Mouse (Mus musculus): Measurements from ENCODE around the gene Fam120b.

Gene Fam120b

DNA sequence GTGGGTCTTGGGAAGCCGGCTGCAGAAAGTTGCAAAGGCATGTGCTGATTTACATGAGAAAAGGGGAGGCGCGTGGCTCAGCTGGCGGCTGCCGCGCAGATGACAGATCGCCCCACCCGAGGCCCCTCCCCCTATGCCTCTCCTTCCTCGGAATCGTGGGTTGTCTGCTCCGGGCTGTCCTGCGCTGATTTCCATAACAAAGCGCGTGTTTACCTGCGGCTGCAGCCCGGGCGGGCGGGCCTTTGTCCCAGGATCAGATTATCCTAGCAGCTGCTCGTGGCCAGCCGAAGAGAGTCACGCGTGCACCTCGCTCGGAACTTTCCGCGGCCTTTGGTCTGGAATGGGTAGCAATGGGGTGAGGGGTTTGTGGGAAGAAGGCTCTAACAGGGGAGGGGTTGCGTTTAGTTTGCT, 15.4 kb upstream of the Fam120b start:
- DNase-seq = peak; percentile 84

GRCm38 (mm10) chr17:15381092-15381860, 14.7 kb upstream of the Fam120b start:
- peak; percentile 55 for DNase-seq

DNA sequence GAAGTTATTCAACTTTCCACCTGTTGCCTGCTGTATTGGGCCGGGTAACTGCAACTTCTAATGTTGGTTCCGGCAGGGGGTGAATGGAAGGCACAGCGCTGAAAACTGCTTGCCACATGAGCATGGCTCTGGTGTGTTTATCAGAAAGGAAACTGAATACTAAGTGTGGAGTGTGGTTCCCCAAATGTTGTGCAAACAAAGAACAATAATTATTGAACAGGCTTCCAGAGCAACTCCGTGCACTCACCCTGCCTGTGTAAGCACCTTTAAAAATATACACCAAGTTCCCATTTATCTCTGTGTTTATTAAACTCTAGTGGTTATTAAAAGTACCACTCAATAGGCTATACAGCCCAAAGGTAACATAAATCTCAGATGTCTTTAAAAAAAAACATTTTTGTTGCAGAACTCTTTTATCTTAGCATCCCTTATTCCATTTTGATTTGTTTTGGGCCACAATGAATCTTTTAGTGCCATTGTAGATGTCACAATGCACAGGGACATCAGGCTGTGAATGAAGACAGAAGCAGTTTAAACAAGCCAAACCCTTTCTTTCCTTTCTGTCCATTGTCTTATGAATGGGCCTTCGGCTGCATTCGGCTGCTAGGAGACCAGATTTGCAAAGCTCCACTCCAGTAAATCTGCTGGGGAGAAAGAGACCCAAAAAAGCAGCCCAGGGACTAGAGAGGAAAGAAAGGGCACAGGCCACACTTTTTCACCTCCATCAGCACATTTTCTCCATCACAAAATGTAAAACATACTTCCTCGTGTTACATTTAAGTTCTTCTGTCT, 13.9 kb upstream of the Fam120b start:
- no peak for DNase-seq

DNA sequence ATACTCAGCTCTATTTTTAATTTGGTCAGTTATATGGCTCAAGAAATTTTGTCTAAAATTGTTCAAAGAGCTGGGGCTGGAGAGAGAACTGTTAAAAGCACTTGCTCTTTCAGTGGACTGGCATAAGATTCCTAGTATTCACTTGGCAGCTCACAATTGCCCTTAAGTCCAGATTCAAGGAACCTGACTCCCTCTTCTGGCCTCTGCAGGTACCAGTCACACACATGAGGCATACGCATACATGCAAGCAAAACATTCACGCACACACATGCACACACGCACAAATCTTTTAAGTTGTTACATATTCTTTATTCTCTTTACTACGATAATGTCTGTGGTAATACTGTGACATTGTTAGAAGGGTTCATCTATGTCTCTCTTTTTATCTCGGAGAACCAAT, 12.6 kb upstream of the Fam120b start:
- DNase-seq = no peak

DNA sequence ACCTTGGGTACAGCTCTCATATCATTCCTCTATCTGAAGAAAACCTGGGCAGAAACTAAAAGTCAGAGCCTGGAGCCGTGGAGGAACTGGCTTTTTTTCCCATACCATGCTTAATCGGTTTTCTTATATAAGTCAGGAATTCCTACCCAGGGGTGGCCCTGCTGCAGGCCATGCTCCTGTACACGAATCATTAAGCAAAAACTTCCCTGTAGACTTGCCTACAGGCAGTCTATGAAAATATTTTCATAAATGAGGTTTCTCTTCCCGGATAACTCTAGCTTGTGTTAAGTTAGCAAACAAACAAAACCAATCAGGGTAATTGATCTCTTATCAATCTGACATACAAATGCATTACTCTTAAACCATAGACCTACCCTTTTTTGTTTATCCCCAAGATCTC, 7.1 kb upstream of the Fam120b start:
- DNase-seq = no peak

DNA sequence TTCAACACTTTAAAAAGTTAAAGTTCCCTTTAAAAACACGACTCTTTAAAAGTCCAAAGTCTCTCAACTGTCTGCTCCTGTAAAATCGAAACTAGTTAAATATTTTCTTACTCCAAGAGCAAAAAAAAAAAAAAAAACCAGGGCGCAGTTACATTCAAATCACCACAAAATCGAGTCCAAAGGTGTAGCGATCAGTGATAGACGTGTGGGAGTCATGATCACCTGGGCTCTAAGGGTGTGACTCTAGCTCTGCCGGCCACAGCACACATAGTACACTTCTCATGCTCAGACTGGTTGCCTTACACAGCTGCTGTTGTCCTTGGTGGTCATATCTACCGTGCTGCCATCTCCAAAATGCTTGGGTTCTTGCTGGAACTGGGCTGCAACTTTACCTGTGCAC, 6.6 kb upstream of the Fam120b start:
- no peak for DNase-seq

DNA sequence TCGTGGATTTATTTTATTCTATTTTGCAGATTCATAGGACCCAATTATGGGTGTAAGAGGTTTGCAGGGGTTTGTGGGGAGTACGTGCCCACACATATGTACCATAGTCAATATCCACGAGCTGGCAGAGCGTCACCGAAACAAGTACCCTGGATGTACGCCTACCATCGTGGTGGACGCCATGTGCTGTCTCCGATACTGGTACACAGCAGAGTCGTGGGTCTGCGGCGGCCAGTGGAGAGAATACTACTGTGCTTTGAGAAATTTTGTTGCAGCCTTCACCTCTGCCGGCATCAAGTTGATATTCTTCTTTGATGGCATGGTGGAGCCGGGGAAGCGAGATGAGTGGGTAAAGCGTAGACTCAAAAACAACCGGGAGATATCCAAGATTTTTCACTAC, 5.7 kb downstream of the Fam120b start:
- DNase-seq = no peak

GRCm38 (mm10) chr17:15406576-15406975, 10.6 kb downstream of the Fam120b start:
- DNase-seq = no peak

DNA sequence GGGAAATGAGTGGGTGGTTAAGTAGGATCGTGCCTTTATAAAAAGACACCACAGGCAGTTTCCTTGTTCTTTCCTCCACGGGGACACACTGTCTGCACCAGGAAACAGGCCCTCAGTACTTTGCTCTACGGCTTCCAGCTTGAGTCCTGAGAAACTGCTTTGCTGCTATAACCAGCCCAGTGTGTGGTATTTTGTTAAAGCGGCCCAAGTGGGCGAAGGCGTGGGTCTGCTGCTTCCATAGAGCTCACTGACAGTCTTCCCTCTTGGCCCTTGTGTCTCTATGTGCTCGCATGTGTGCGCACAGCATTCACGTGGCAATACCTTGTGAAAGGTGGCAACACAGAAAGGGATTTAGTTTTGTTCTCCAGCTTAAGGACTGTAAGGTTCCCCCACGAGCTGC, 13.3 kb downstream of the Fam120b start:
- no peak for DNase-seq

GRCm38 (mm10) chr17:15410861-15411260, 14.9 kb downstream of the Fam120b start:
- DNase-seq = no peak

DNA sequence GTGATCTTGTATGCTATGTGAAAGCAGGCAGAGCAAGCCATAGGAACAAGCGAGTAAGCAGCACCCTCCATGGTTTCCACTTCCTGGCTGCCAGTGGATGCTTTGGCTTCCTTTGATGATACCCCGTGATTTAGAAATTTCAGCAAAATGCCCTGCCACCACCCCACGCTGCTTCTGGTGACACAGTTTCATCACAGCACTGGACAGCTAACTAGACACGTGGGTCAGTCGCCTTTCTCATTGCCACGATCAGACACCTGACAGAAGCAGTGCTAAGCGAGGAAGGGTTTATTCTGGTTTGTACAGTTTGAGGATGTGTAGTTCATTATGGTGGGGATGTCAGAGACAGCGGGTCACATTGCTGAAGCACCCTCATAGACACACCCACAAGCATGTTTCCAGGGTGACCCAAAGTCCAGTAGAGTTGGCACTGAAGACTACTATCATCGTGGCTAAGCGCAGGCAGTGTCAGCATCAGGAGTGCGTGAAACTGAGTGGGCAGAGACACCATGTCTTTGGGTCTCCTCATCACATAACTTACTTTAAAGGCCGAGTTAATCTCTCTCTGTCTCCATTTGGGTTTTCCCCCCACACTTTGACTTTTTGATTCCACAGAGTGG, 20.7 kb downstream of the Fam120b start:
- DNase-seq = no peak

- no peak for DNase-seq
Observed at GRCm38 (mm10) chr17:15419534-15419933, 23.5 kb downstream of the Fam120b start.

- no peak for DNase-seq
Observed at GRCm38 (mm10) chr17:15420021-15420603, 24.1 kb downstream of the Fam120b start.

DNA sequence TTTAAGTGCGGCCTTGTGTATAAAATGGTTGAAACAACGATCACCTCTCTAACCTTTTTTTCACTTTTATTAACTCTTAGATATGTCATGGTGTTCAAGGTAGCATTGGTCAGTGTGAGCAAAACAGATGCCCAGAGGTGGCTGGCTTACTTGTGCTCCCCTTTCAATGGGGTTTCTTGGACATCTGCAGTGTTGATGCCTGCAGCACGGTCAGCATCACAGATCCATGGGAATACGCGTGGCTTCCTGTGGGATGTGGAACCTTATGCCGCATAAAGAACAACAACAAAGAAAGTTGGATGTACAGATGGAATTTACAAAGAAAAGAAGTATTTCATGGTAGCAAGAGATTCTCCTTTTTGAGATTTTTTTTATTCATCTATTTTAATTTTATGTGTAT, 25.4 kb downstream of the Fam120b start:
- DNase-seq = no peak

DNA sequence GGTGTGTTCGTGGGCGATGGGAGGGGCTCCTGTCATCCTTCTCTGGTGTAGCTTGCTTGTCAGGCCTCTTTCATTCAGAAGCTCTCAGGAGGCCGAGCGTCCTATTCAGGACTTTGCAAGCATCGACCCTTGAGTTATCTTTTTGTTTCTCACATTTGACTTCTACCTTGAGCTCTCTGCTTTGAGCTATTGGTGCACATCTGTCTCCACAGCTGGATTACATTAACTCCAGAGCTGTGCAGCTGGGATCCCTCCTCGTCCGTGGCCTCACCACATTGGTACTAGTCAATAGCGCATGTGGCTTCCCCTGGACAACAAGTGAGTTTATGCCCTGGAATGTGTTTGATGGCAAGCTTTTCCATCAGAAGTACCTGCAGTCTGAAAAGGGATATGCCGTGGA, 26.7 kb downstream of the Fam120b start:
- no peak for DNase-seq

DNA sequence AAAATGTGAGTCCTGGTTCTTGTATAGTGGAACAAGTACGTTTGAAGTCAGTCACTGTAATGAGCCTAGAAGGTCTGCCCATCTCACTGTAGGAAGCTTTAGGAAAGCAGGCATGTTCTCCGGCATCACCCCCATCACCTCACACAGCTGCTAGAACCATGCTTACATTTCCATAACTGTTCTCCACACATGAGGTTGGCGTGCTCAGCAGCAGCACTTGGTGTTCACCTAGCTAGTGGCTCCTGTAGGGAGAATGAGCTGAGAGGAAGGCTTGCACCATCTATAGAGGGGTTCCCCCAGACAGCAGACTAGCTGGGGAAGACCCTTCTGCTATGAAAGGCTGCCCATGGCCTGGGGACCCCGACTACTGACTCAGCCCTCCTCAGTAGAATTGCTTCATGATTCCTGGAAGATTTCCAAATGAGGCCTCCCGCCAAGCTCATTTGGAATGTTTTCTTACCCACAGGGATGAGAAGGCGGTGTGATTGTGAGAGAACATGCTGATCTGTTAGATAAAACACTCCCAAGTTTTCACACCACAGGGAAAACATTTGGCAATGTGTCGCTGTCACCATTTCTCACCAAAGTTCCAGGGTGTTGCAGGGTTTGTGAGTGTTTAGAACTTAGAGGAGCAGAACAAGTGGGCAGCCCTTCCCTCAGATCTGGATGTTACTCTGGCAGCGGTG, 27.2 kb downstream of the Fam120b start:
- DNase-seq = no peak

- no peak for DNase-seq
Observed at GRCm38 (mm10) chr17:15425931-15426330, 29.9 kb downstream of the Fam120b start.

DNA sequence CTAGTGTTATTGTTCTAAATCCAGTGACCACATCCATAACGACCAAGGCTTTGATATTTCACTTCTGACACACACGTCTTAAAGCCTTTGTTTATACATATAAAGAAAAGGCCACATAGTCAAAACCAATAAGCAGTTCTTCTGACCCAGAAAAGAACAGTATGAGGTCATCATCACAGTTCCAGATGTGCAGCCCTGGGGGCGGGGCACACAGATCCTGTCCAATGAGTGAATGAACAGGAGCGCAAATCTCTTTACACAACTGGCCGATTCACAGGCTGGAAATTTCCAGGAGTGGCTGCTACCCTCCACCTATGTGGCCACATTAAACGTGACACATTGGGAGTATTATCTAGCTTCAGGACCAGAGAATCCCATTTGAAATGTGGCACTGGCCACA, 33.4 kb downstream of the Fam120b start:
- DNase-seq = no peak

GRCm38 (mm10) chr17:15429937-15430336, 33.9 kb downstream of the Fam120b start:
- DNase-seq = no peak

- no peak for DNase-seq
Observed at GRCm38 (mm10) chr17:15431021-15431514, 35.1 kb downstream of the Fam120b start.

- no peak for DNase-seq
Observed at GRCm38 (mm10) chr17:15431551-15431950, 35.5 kb downstream of the Fam120b start.

DNA sequence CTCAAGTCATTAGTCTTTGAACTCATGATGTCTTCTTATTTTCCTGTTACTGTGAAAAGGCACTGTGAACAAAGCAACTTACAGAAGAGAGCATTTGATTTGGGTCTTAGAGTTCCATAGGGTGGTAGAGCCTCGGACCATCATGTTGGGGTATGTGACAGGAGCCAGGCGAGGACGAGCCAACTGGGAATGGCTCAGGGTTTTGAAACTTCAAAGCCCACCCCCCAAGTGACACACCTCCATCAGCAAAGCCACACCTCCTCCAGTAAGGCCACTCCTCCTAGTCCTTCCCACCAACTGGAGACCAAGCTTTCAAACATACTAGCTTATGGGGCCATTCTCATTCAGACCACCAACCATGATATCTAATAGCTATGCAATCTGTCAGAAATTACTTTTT, 36.0 kb downstream of the Fam120b start:
- DNase-seq = no peak

DNA sequence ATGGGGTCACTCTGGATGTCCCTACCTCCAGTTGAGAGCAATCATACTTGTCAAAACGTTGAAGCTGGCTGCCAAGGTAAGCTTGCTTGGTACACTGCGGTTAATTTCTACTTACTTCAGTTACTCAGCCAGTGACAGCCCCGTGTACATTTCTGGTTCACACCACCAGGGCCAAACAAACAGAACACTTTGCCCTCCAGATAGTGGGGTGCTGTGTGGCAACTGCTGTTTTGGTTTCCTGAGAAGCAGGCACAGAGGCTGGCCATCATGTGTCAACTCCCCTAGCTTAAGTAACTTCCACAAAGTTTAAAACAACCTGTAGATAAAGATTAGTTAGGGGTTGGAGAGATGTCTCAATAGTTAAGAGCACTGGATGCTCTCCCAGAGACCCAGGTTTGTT, 38.7 kb downstream of the Fam120b start:
- DNase-seq = no peak
